Mouse (Mus musculus): ENCODE results near the gene Lhx6. TPM values are rescaled to one million over a fixed set of nuclear protein-coding genes. Genes with fewer than 3 reads are reported as not detected.
A peak's percentile ranks its signal among the peaks of the same experiment; 100 is the strongest.

Gene Lhx6
- polyA plus RNA-seq, 1 experiment from 2014 or later: 0.59 TPM

DNA sequence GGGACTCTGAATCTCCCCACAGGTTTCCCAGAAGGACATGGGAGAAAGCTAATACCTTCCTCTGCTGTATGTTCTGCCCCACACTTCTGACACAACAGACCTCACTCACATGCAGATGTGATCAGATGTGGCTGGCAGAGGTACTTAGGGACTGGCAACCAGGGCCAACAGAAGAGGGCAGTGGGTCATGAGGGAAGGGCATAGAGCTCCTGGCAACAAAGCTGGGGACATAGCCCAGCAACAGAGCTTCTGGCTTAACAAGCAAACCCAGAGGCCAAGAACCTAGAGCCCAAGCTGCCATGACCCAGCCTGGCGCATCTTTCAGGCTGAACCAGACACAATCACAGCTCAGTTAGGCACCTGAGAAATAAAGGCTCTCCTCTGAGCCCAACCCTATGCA lies 20.2 kb downstream of the Lhx6 start:
- H3K4me3 ChIP-seq (ENCODE audit: low read depth, low read length): no peak overlapping the region
- DNase-seq (ENCODE audit: low spot score) (no peak), ATAC-seq (replicated peaks; ENCODE audit: low FRiP score) (no peak)
- H3K4me2 ChIP-seq: no peak overlapping the region
- no peaks in the 10 kb centered on the region for H3K36me3 ChIP-seq (ENCODE audit: control insufficient read depth, insufficient read depth, low read length)
- 63% methylated on average over 1 of the region's 1 CpGs for WGBS
- no peak overlapping the region for H3K27ac ChIP-seq (ENCODE audit: low read depth, low read length)
- H3K4me1 ChIP-seq (replicated peaks; ENCODE audit: control insufficient read depth, insufficient read depth, low read length): no peaks in the 10 kb centered on the region
- no peaks in the 10 kb centered on the region for H3K9me3 ChIP-seq (ENCODE audit: control insufficient read depth, low read length)
- no peak overlapping the region for H3K9ac ChIP-seq (ENCODE audit: low read depth, low read length)
- peaks cover 39% of the 10 kb centered on the region for H3K27me3 ChIP-seq (replicated peaks; ENCODE audit: control insufficient read depth, insufficient read depth, low read length)

DNA sequence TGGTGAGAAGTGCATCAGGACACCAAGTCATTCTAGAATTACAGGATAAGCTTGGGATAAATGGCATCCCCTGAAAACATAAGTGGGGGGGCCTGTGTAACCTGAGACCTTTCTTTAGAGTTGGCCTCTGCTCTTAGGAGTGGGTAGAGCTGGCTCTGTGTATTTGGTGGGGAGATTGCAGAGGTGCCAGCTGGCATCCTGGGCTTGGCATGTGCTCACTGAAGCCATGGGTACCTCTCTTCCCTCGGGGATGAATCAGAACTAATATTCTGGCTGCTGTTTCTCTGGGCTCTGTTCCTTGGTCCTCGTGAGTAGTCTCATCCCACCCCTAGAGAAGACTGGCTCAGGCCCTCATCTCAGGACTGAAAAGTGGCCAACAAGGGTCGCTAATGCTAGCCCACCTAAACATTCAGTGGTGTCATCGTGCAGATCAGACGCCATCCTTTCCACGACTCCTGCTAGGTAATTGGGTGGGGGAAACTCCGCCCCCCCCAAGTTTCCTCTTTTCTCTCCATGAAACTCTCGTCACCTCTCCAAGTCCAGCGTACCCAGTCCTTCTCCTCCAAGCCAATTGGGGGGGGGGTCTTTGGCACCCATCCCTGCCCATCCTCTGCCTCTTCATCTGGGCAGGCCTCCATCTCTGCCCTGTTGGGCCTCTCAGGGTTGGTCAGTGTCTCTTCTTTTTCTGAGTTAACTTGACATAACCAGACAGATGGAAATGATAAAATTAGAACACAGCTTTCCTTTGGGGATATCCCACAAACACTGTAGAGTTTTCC lies 22.2 kb downstream of the Lhx6 start:
- H3K4me3 ChIP-seq (ENCODE audit: low read depth, low read length): no peak overlapping the region
- 76% methylated on average over 9 of the region's 9 CpGs for WGBS

DNA sequence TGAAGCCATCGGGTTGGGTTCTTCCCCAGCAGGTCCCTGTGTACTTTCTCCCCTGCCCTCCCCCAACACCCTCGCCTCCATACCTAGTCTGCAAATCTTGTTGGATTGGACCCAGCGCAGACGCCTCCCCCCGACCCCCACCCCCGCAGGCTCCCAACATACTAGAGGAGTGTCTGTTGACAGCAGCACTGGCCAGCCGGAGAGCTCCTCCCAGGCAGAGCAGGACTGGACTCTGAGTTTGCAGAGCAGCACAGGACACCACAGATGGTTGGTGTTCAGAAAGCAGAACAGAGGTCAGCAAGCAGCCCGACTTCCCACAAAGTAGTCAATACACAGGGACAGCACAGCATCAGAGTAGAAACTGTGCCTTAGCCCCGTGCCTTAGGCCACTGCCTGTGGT lies 23.8 kb downstream of the Lhx6 start:
- no peaks in the 10 kb centered on the region for H3K36me3 ChIP-seq (ENCODE audit: control insufficient read depth, insufficient read depth, low read length)
- H3K4me2 ChIP-seq: peak overlapping the region; percentile 8; the same call in 1 of the 2 replicates
- no peak overlapping the region for H3K4me3 ChIP-seq (ENCODE audit: low read depth, low read length)
- no peak overlapping the region for H3K9ac ChIP-seq (ENCODE audit: low read depth, low read length)
- H3K4me1 ChIP-seq (replicated peaks; ENCODE audit: control insufficient read depth, insufficient read depth, low read length): no peaks in the 10 kb centered on the region
- 27% methylated on average over 9 of the region's 9 CpGs for WGBS
- H3K27me3 ChIP-seq (replicated peaks; ENCODE audit: control insufficient read depth, insufficient read depth, low read length): peaks cover 4% of the 10 kb centered on the region
- no peaks in the 10 kb centered on the region for H3K9me3 ChIP-seq (ENCODE audit: control insufficient read depth, low read length)
- ATAC-seq (replicated peaks; ENCODE audit: low FRiP score): peak; percentile 83
- no peak overlapping the region for H3K27ac ChIP-seq (ENCODE audit: low read depth, low read length)
- no peak for DNase-seq (ENCODE audit: low spot score)

More for the DNA sequence above, 22.2 kb downstream of the Lhx6 start:
- ATAC-seq (replicated peaks; ENCODE audit: low FRiP score) (no peak), DNase-seq (ENCODE audit: low spot score) (no peak)
- H3K36me3 ChIP-seq (ENCODE audit: control insufficient read depth, insufficient read depth, low read length): no peaks in the 10 kb centered on the region
- no peaks in the 10 kb centered on the region for H3K9me3 ChIP-seq (ENCODE audit: control insufficient read depth, low read length)
- peaks cover 19% of the 10 kb centered on the region for H3K27me3 ChIP-seq (replicated peaks; ENCODE audit: control insufficient read depth, insufficient read depth, low read length)
- no peak overlapping the region for H3K9ac ChIP-seq (ENCODE audit: low read depth, low read length)
- H3K4me1 ChIP-seq (replicated peaks; ENCODE audit: control insufficient read depth, insufficient read depth, low read length): no peaks in the 10 kb centered on the region
- H3K27ac ChIP-seq (ENCODE audit: low read depth, low read length): no peak overlapping the region
- no peak overlapping the region for H3K4me2 ChIP-seq

DNA sequence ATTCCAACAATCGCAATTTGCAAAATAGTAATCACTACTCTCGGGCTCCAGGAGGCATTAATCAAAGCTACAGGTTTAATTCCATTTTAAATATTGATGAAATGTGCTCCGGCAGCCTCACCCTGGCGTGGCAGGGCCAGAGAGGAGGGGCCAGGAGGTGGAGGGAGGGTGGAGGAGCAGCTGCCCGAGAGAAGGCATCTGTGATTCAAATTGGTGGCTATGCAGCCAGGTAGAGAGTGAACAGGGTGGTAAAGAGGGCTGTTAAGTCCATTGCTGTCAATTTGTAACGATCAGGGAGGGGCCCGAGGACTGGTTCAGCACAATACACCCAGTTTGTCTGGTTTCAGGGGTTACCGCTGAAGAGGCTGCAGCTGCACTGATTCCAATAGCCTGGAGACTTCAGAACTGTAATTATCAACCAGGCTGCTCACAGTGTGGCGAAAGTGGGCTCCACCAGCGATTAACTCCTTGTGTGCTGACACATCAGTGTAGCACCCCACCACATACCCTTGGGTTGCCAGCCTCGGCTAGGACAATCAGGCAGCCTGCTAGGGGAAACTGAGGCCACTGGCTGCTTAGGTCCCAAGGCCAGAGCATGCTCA lies 27.9 kb downstream of the Lhx6 start:
- Histone ChIP-seq H3K9me3 (ENCODE audit: control insufficient read depth, low read length) (no peaks in the 10 kb centered on the region), H3K9ac (ENCODE audit: low read depth, low read length) (no peak overlapping the region), H3K4me3 (ENCODE audit: low read depth, low read length) (no peak overlapping the region), H3K27ac (ENCODE audit: low read depth, low read length) (no peak overlapping the region), H3K36me3 (ENCODE audit: control insufficient read depth, insufficient read depth, low read length) (no peaks in the 10 kb centered on the region), H3K4me1 (replicated peaks; ENCODE audit: control insufficient read depth, insufficient read depth, low read length) (no peaks in the 10 kb centered on the region), H3K4me2 (no peak overlapping the region), H3K27me3 (replicated peaks; ENCODE audit: control insufficient read depth, insufficient read depth, low read length) (no peaks in the 10 kb centered on the region)
- DNase-seq (ENCODE audit: low spot score): no peak
- no peak for ATAC-seq (replicated peaks; ENCODE audit: low FRiP score)
- 27% methylated on average over 11 of the region's 11 CpGs for WGBS

DNA sequence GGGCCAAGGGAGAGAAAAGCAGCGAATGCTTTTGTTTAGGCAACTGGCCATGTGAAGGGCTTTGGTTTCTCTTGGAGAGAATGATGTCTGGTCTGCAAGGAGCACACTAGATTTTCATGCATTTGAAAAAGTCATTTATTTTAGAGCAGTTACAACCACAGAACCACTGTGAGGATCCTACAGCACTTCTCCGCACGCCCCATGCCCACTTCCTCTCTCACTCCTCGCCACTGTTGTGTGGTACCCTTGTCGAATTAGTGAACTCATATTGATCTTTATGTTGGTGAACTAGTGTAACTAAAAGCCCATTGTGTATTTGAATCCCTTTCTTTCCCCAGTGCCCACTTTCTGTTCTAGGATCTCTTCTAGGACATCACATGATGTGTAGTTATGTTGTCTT lies 30.0 kb downstream of the Lhx6 start:
- Histone ChIP-seq H3K4me3 (ENCODE audit: low read depth, low read length) (no peak overlapping the region), H3K36me3 (ENCODE audit: control insufficient read depth, insufficient read depth, low read length) (no peaks in the 10 kb centered on the region), H3K9ac (ENCODE audit: low read depth, low read length) (no peak overlapping the region), H3K27ac (ENCODE audit: low read depth, low read length) (no peak overlapping the region), H3K27me3 (replicated peaks; ENCODE audit: control insufficient read depth, insufficient read depth, low read length) (no peaks in the 10 kb centered on the region), H3K9me3 (ENCODE audit: control insufficient read depth, low read length) (no peaks in the 10 kb centered on the region), H3K4me1 (replicated peaks; ENCODE audit: control insufficient read depth, insufficient read depth, low read length) (no peaks in the 10 kb centered on the region), H3K4me2 (no peak overlapping the region)
- no peak for DNase-seq (ENCODE audit: low spot score)
- WGBS: 76% methylated on average over 5 of the region's 5 CpGs
- ATAC-seq (replicated peaks; ENCODE audit: low FRiP score): no peak

DNA sequence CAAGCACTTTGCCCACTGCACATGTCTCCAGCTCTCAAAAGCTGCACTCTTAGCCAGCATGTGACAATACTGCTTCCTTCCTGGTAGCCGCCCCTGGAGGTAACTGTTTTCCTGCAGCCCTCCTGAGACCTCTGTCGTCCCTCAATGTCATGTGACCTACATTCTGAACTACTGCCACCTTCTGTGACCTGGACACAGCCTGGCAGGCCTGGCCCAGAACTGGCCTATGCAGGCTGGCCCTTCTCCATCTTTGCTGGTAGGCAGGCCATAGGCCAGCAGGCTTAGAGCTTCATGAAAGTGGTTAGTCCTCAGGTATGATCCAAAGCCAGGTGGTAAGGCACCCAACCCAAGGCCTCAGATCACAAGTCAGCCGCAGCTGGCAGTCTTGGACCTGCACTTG lies 31.4 kb downstream of the Lhx6 start:
- no peaks in the 10 kb centered on the region for H3K27me3 ChIP-seq (replicated peaks; ENCODE audit: control insufficient read depth, insufficient read depth, low read length)
- H3K27ac ChIP-seq (ENCODE audit: low read depth, low read length): no peak overlapping the region
- H3K36me3 ChIP-seq (ENCODE audit: control insufficient read depth, insufficient read depth, low read length): no peaks in the 10 kb centered on the region
- ATAC-seq (replicated peaks; ENCODE audit: low FRiP score) (no peak), DNase-seq (ENCODE audit: low spot score) (no peak)
- no peak overlapping the region for H3K4me3 ChIP-seq (ENCODE audit: low read depth, low read length)
- H3K9ac ChIP-seq (ENCODE audit: low read depth, low read length): no peak overlapping the region
- WGBS: 48% methylated on average over 3 of the region's 3 CpGs
- no peaks in the 10 kb centered on the region for H3K4me1 ChIP-seq (replicated peaks; ENCODE audit: control insufficient read depth, insufficient read depth, low read length)
- no peaks in the 10 kb centered on the region for H3K9me3 ChIP-seq (ENCODE audit: control insufficient read depth, low read length)
- H3K4me2 ChIP-seq: no peak overlapping the region

DNA sequence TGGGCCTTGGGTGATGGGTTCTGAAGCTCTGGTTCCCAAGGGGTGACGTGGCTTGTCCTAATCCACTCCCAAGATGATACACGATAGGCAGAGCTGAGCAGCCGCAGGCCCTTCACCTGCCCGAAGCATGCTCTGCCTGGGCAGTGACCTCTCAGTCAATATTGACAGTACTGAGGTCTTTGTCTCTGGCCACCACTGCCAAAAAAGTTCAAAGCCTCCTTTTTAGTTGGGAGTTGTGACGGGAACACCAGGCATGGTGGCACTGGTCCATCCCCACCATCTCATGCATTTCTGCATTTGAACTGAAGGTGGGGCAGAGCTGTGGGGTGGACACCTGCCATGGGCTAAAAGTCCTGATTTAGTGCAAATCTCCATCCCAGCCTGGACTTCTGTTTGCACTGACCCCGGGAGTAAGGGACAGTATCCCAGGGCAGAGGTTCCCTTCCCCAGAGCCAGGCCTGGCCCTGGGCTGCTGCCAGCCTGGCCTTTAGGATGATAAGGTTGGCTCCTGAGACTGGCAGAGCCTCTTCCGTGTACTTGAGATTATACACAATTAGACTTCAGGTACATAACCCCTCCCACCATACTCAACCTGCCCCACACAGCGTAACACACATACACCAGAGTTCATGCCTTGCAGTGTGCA lies 33.4 kb downstream of the Lhx6 start:
- H3K4me2 ChIP-seq: no peak overlapping the region
- H3K9me3 ChIP-seq (ENCODE audit: control insufficient read depth, low read length): no peaks in the 10 kb centered on the region
- no peak overlapping the region for H3K4me3 ChIP-seq (ENCODE audit: low read depth, low read length)
- no peak overlapping the region for H3K27ac ChIP-seq (ENCODE audit: low read depth, low read length)
- no peak overlapping the region for H3K9ac ChIP-seq (ENCODE audit: low read depth, low read length)
- DNase-seq (ENCODE audit: low spot score) (no peak), ATAC-seq (replicated peaks; ENCODE audit: low FRiP score) (no peak)
- H3K36me3 ChIP-seq (ENCODE audit: control insufficient read depth, insufficient read depth, low read length): no peaks in the 10 kb centered on the region
- 69% methylated on average over 8 of the region's 8 CpGs for WGBS
- H3K27me3 ChIP-seq (replicated peaks; ENCODE audit: control insufficient read depth, insufficient read depth, low read length): no peaks in the 10 kb centered on the region
- H3K4me1 ChIP-seq (replicated peaks; ENCODE audit: control insufficient read depth, insufficient read depth, low read length): no peaks in the 10 kb centered on the region

DNA sequence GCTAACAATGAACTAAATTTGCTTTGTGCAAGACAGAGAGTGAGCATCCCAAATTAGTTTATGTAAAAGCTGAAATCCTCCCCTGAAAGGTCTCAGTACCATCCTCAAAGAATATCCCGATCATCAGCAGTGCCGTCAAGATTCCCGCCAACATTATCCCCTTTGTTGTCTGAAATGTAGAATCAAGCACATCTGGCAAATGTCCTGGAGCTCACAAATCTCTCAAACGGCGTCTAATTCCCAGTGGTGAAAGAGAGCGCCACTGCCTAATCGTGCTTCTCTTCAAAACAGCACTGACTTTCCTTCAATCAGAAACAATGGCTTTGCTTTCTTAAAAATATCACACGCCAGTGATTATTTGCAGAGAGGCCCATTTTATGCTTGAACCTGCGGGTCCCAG lies 38.1 kb downstream of the Lhx6 start:
- no peaks in the 10 kb centered on the region for H3K27me3 ChIP-seq (replicated peaks; ENCODE audit: control insufficient read depth, insufficient read depth, low read length)
- no peak overlapping the region for H3K27ac ChIP-seq (ENCODE audit: low read depth, low read length)
- H3K4me3 ChIP-seq (ENCODE audit: low read depth, low read length): no peak overlapping the region
- DNase-seq (ENCODE audit: low spot score): no peak
- no peak for ATAC-seq (replicated peaks; ENCODE audit: low FRiP score)
- 79% methylated on average over 9 of the region's 9 CpGs for WGBS
- no peak overlapping the region for H3K9ac ChIP-seq (ENCODE audit: low read depth, low read length)
- no peaks in the 10 kb centered on the region for H3K36me3 ChIP-seq (ENCODE audit: control insufficient read depth, insufficient read depth, low read length)
- no peaks in the 10 kb centered on the region for H3K9me3 ChIP-seq (ENCODE audit: control insufficient read depth, low read length)
- H3K4me1 ChIP-seq (replicated peaks; ENCODE audit: control insufficient read depth, insufficient read depth, low read length): no peaks in the 10 kb centered on the region
- no peak overlapping the region for H3K4me2 ChIP-seq

All from liver, embryonic 11.5 days (tissue).